Comparison of ENCODE assay signal across 17 mouse cellular contexts in genomic region chr6:39348946-39349345, GRCm38 (mm10). TPM values are rescaled to one million over a fixed set of nuclear protein-coding genes. Genes with fewer than 3 reads are reported as not detected.
DNase-seq lines count a peak whose midpoint lies in the region; ATAC-seq and TF ChIP-seq lines count a peak whose summit lies in the region.
"Had no signal": no experiment of that assay in that cellular context is flagged by ENCODE, and none has a peak within 500 bp of the region (broad histone marks: within the 10 kb centered on the region; RNA-seq: fewer than 3 reads in every experiment).

No protein-coding gene starts in this region.

- DNase-seq in forebrain, embryonic 11.5 days (ENCODE audit: low spot score): no peak
- no peak for DNase-seq in forebrain, postnatal 0 days
- DNase-seq in neural tube, embryonic 11.5 days (ENCODE audit: low spot score): no peak
- DNase-seq in left cerebral cortex, adult 18-20 months (ENCODE audit: low spot score in 2 of 2): no peak
- no peak for DNase-seq in urinary bladder, adult 18-20 months (ENCODE audit: low spot score in 2 of 2)
- DNase-seq: adrenal gland, adult 8-10 months; cerebellum, postnatal 10 days; layer of hippocampus, adult 9-11 months; liver, postnatal 0 days; right cerebral cortex, adult 18-20 months had no signal

- no peaks in the 10 kb centered on the region for H3K27me3 ChIP-seq in forebrain, embryonic 11.5 days (ENCODE audit: control insufficient read depth, insufficient read depth, low read length)
- H3K27me3 ChIP-seq in forebrain, postnatal 0 days (ENCODE audit: insufficient read depth, low read length): no peaks in the 10 kb centered on the region
- H3K27me3 ChIP-seq in neural tube, embryonic 11.5 days (ENCODE audit: control insufficient read depth, insufficient read depth, low read length): no peaks in the 10 kb centered on the region
- no peaks in the 10 kb centered on the region for H3K27me3 ChIP-seq in neural tube, embryonic 15.5 days (replicated peaks)
- H3K27me3 ChIP-seq in forebrain, embryonic 12.5 days: no peaks in the 10 kb centered on the region
- no peaks in the 10 kb centered on the region for H3K27me3 ChIP-seq in midbrain, embryonic 13.5 days
- H3K27me3 ChIP-seq: heart, embryonic 12.5 days; limb, embryonic 13.5 days had no signal

- H3K4me3 ChIP-seq in forebrain, embryonic 11.5 days (ENCODE audit: low read depth, low read length): no peak overlapping the region
- H3K4me3 ChIP-seq in forebrain, postnatal 0 days (ENCODE audit: low read depth, low read length): no peak overlapping the region
- H3K4me3 ChIP-seq in neural tube, embryonic 11.5 days (ENCODE audit: low read depth, low read length): no peak overlapping the region
- H3K4me3 ChIP-seq in neural tube, embryonic 15.5 days (replicated peaks): no peak overlapping the region
- no peak overlapping the region for H3K4me3 ChIP-seq in forebrain, embryonic 12.5 days (replicated peaks)
- H3K4me3 ChIP-seq in midbrain, embryonic 13.5 days (replicated peaks): no peak overlapping the region
- H3K4me3 ChIP-seq: heart, embryonic 12.5 days; limb, embryonic 13.5 days had no signal

- peaks cover 24% of the 10 kb centered on the region; the same call in 1 of the 2 replicates for H3K4me1 ChIP-seq in forebrain, embryonic 11.5 days (replicated peaks; ENCODE audit: control insufficient read depth, insufficient read depth, low read length)
- H3K4me1 ChIP-seq in forebrain, postnatal 0 days (ENCODE audit: insufficient read depth): no peaks in the 10 kb centered on the region
- H3K4me1 ChIP-seq in neural tube, embryonic 11.5 days (ENCODE audit: control insufficient read depth, insufficient read depth, low read length): peaks cover 28% of the 10 kb centered on the region
- H3K4me1 ChIP-seq in neural tube, embryonic 15.5 days: peaks cover 25% of the 10 kb centered on the region
- H3K4me1 ChIP-seq in forebrain, embryonic 12.5 days: peaks cover 46% of the 10 kb centered on the region
- H3K4me1 ChIP-seq in midbrain, embryonic 13.5 days (replicated peaks): peaks cover 44% of the 10 kb centered on the region
- H3K4me1 ChIP-seq: heart, embryonic 12.5 days had no signal

- no peaks in the 10 kb centered on the region; the same call in 1 of the 2 replicates for H3K36me3 ChIP-seq in forebrain, embryonic 11.5 days (ENCODE audit: control insufficient read depth, insufficient read depth, low read length)
- H3K36me3 ChIP-seq in forebrain, postnatal 0 days (ENCODE audit: insufficient read depth): peaks cover 62% of the 10 kb centered on the region
- H3K36me3 ChIP-seq in neural tube, embryonic 11.5 days (ENCODE audit: control insufficient read depth, insufficient read depth, low read length): peaks cover 5% of the 10 kb centered on the region; the same call in 1 of the 2 replicates
- H3K36me3 ChIP-seq in neural tube, embryonic 15.5 days: peaks cover 64% of the 10 kb centered on the region
- H3K36me3 ChIP-seq in forebrain, embryonic 12.5 days (replicated peaks): peaks cover 51% of the 10 kb centered on the region
- H3K36me3 ChIP-seq in midbrain, embryonic 13.5 days: peaks cover 42% of the 10 kb centered on the region

- no peaks in the 10 kb centered on the region for H3K9me3 ChIP-seq in forebrain, embryonic 11.5 days (ENCODE audit: control insufficient read depth, low read length)
- no peaks in the 10 kb centered on the region for H3K9me3 ChIP-seq in forebrain, postnatal 0 days (ENCODE audit: low read length)
- no peaks in the 10 kb centered on the region for H3K9me3 ChIP-seq in neural tube, embryonic 11.5 days (ENCODE audit: control insufficient read depth, low read length)
- H3K9me3 ChIP-seq in neural tube, embryonic 15.5 days (replicated peaks): no peaks in the 10 kb centered on the region
- no peaks in the 10 kb centered on the region for H3K9me3 ChIP-seq in forebrain, embryonic 12.5 days
- H3K9me3 ChIP-seq in midbrain, embryonic 13.5 days: no peaks in the 10 kb centered on the region
- H3K9me3 ChIP-seq: heart, embryonic 12.5 days; limb, embryonic 13.5 days had no signal

- no peak overlapping the region for H3K4me2 ChIP-seq in forebrain, embryonic 11.5 days (ENCODE audit: low read depth, low read length, severe bottlenecking)
- no peak overlapping the region for H3K4me2 ChIP-seq in forebrain, postnatal 0 days (ENCODE audit: low read depth)
- H3K4me2 ChIP-seq in neural tube, embryonic 11.5 days (ENCODE audit: low read depth): no peak overlapping the region
- no peak overlapping the region for H3K4me2 ChIP-seq in neural tube, embryonic 15.5 days
- H3K4me2 ChIP-seq in forebrain, embryonic 12.5 days: no peak overlapping the region
- H3K4me2 ChIP-seq in midbrain, embryonic 13.5 days (replicated peaks): no peak overlapping the region
- H3K4me2 ChIP-seq: heart, embryonic 12.5 days; limb, embryonic 13.5 days had no signal

- peak overlapping the region; percentile 37; the same call in 1 of the 2 replicates for H3K27ac ChIP-seq in forebrain, embryonic 11.5 days (ENCODE audit: low read depth, low read length)
- H3K27ac ChIP-seq in forebrain, postnatal 0 days (ENCODE audit: low read depth, low read length): no peak overlapping the region
- H3K27ac ChIP-seq in neural tube, embryonic 11.5 days (ENCODE audit: low read depth, low read length): peak overlapping the region; percentile 73; the same call in 1 of the 2 replicates
- H3K27ac ChIP-seq in neural tube, embryonic 15.5 days (replicated peaks): no peak overlapping the region
- H3K27ac ChIP-seq in forebrain, embryonic 12.5 days: peak overlapping the region; percentile 76; the same call in 1 of the 2 replicates
- H3K27ac ChIP-seq in midbrain, embryonic 13.5 days: peak overlapping the region; percentile 77
- H3K27ac ChIP-seq: limb, embryonic 13.5 days had no signal

- 85% methylated on average over 6 of the region's 6 CpGs for WGBS in forebrain, embryonic 11.5 days
- WGBS in forebrain, postnatal 0 days: 75% methylated on average over 6 of the region's 6 CpGs
- WGBS in neural tube, embryonic 11.5 days: 68% methylated on average over 6 of the region's 6 CpGs
- WGBS in neural tube, embryonic 15.5 days: 49% methylated on average over 6 of the region's 6 CpGs
- 75% methylated on average over 6 of the region's 6 CpGs for WGBS in forebrain, embryonic 12.5 days
- WGBS in midbrain, embryonic 13.5 days: 63% methylated on average over 6 of the region's 6 CpGs

- ATAC-seq in forebrain, embryonic 11.5 days (replicated peaks; ENCODE audit: low FRiP score): no peak
- no peak; the same call in 1 of the 2 replicates for ATAC-seq in forebrain, postnatal 0 days
- ATAC-seq in neural tube, embryonic 11.5 days (ENCODE audit: insufficient read depth, low FRiP score, low TSS enrichment): no peak
- ATAC-seq in neural tube, embryonic 15.5 days (ENCODE audit: low FRiP score): no peak
- ATAC-seq in forebrain, embryonic 12.5 days (ENCODE audit: low FRiP score): no peak
- ATAC-seq in midbrain, embryonic 13.5 days: no peak
- ATAC-seq: liver, postnatal 0 days had no signal

- peak overlapping the region; percentile 17; the same call in 1 of the 2 replicates for H3K9ac ChIP-seq in forebrain, embryonic 11.5 days (ENCODE audit: low read length)
- H3K9ac ChIP-seq in forebrain, postnatal 0 days: no peak overlapping the region
- H3K9ac ChIP-seq in neural tube, embryonic 11.5 days (ENCODE audit: low read length): no peak overlapping the region; the same call in 1 of the 2 replicates
- H3K9ac ChIP-seq in neural tube, embryonic 15.5 days (replicated peaks): no peak overlapping the region
- H3K9ac ChIP-seq in forebrain, embryonic 12.5 days: no peak overlapping the region
- H3K9ac ChIP-seq in midbrain, embryonic 13.5 days (replicated peaks): no peak overlapping the region
- H3K9ac ChIP-seq: heart, embryonic 12.5 days; limb, embryonic 13.5 days; liver, postnatal 0 days had no signal

- no peak for TF ChIP-seq CTCF in forebrain, postnatal 0 days (IDR thresholded peaks at IDR 0.05; ENCODE audit: low read depth)

RNA-seq across cellular contexts. Expression of gene Slc37a3, which starts 28.5 kb away (rescaled TPM):
- 36.7 and 39.4 TPM in 2 replicates for polyA plus RNA-seq in forebrain, embryonic 11.5 days (2014; fragmentation: Nextera tagmentation; extraction: Ambion mirVana)
- total RNA-seq in forebrain, postnatal 0 days (2014; rRNA removed): 32.0 and 38.5 TPM in 2 replicates
- polyA plus RNA-seq in forebrain, postnatal 0 days (2015; fragmentation: Nextera tagmentation; extraction: Ambion mirVana): 44.4 and 58.2 TPM in 2 replicates
- 54.1 and 58.8 TPM in 2 replicates for polyA plus RNA-seq in neural tube, embryonic 11.5 days (2014; fragmentation: Nextera tagmentation; extraction: Ambion mirVana)
- polyA plus RNA-seq in neural tube, embryonic 15.5 days (2015; fragmentation: Nextera tagmentation; extraction: Ambion mirVana): 52.6 and 53.1 TPM in 2 replicates
- polyA plus RNA-seq in forebrain, embryonic 12.5 days (2016; fragmentation: Nextera tagmentation; extraction: Ambion mirVana): 49.0 and 52.1 TPM in 2 replicates
- 59.8 and 60.2 TPM in 2 replicates for polyA plus RNA-seq in midbrain, embryonic 13.5 days (2015; fragmentation: Nextera tagmentation; extraction: Ambion mirVana)
- 10 to 100 TPM; 65.9 to 71.6 TPM for total RNA-seq in left cerebral cortex, adult 18-20 months (2021)

RNA-seq across cellular contexts. Expression of gene Rab19, which starts 32.0 kb away (rescaled TPM):
- 0.28 and 0.55 TPM in 2 replicates for polyA plus RNA-seq in forebrain, embryonic 11.5 days (2014; fragmentation: Nextera tagmentation; extraction: Ambion mirVana)
- total RNA-seq in forebrain, postnatal 0 days (2014; rRNA removed): not detected in 2 replicates
- 0.12 and 0.31 TPM in 2 replicates for polyA plus RNA-seq in forebrain, postnatal 0 days (2015; fragmentation: Nextera tagmentation; extraction: Ambion mirVana)
- polyA plus RNA-seq in neural tube, embryonic 11.5 days (2014; fragmentation: Nextera tagmentation; extraction: Ambion mirVana): 0.19 and 0.26 TPM in 2 replicates
- 0.09 and 1.9 TPM in 2 replicates for polyA plus RNA-seq in neural tube, embryonic 15.5 days (2015; fragmentation: Nextera tagmentation; extraction: Ambion mirVana)
- polyA plus RNA-seq in forebrain, embryonic 12.5 days (2016; fragmentation: Nextera tagmentation; extraction: Ambion mirVana): 0.13 and 0.36 TPM in 2 replicates
- polyA plus RNA-seq in midbrain, embryonic 13.5 days (2015; fragmentation: Nextera tagmentation; extraction: Ambion mirVana): 0.23 and 0.34 TPM in 2 replicates
- not detected for total RNA-seq in left cerebral cortex, adult 18-20 months (2021)
- total RNA-seq: gastrocnemius, adult 18-20 months had no signal
- polyA plus RNA-seq: neural tube, embryonic 14.5 days had no signal

Comparison
In these comparisons a context has a peak if more than half of its experiments do, and no peak if none do; other contexts are left out.
1. H3K27ac ChIP-seq: peak in forebrain, embryonic 11.5 days (single experiment), neural tube, embryonic 11.5 days (single experiment), forebrain, embryonic 12.5 days (single experiment) and midbrain, embryonic 13.5 days (single experiment); none in forebrain, postnatal 0 days (single experiment) and neural tube, embryonic 15.5 days (single experiment).